Mouse (Mus musculus): ENCODE results near the gene Rnf145.

DNA sequence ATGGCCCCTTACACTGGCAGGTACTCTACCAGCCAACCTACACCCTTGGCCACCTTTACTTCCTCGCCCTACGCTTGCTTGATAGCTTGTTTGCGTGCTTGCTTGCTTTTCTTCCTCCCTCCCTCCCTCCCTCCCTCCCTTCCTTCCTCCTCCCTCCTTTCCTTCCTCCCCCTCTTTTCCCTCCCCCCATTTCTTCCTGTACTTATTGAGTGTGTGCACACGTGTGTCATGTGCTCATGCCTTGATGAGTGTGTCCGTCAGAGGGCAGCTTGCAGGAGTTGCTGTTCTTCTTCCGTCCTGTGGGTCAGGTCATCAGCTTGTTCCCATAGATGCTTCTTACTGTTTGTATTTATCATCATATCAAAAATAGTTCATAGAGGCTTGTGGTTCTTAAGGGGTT, 25.2 kb downstream of the Rnf145 start:
- TF ChIP-seq EP300 (IDR thresholded peaks at IDR 0.05) (no peak), CTCF (IDR thresholded peaks at IDR 0.05) (peak; percentile 25; the same call in 1 of the 2 replicates)
